Mouse (Mus musculus): ENCODE measurements around the gene Galt. TPM values are rescaled to one million over a fixed set of nuclear protein-coding genes. Genes with fewer than 3 reads are reported as not detected.
A peak's percentile ranks its signal among the peaks of the same experiment; 100 is the strongest.
"Not testable (repeated sequence)": the region's sequence is repeated elsewhere in the genome, so short reads cannot be mapped to it uniquely, and the experiment has no call there.

The Galt gene
- polyA plus RNA-seq, 1 experiment from 2014 or later, result 61.9 TPM

- Histone ChIP-seq H3K27me3 (ENCODE audit: insufficient read depth, low read length) (no peaks in the 10 kb centered on the region), H3K4me2 (replicated peaks; ENCODE audit: low read depth, low read length) (no peak overlapping the region), H3K9ac (replicated peaks; ENCODE audit: low read length) (no peak overlapping the region), H3K27ac (ENCODE audit: low read length) (peak overlapping the region; percentile 2; the same call in 1 of the 2 replicates), H3K36me3 (ENCODE audit: insufficient read depth, low read length) (no peaks in the 10 kb centered on the region), H3K9me3 (ENCODE audit: low read length) (no peaks in the 10 kb centered on the region), H3K4me3 (ENCODE audit: low read length) (no peak overlapping the region), H3K4me1 (ENCODE audit: insufficient read depth, low read length) (peaks cover 49% of the 10 kb centered on the region)
- ATAC-seq (ENCODE audit: low FRiP score, low TSS enrichment), result no peak
- 88% methylated on average over 4 of the region's 4 CpGs for WGBS
Observed at GRCm38 (mm10) chr4:41758701-41759100, 3.7 kb downstream of the Galt start.

- ATAC-seq (ENCODE audit: low FRiP score, low TSS enrichment), result no peak
- H3K9me3 ChIP-seq (ENCODE audit: low read length), result no peaks in the 10 kb centered on the region
- no peaks in the 10 kb centered on the region for H3K36me3 ChIP-seq (ENCODE audit: insufficient read depth, low read length)
- H3K9ac ChIP-seq (replicated peaks; ENCODE audit: low read length), result no peak overlapping the region
- H3K4me1 ChIP-seq (ENCODE audit: insufficient read depth, low read length), result peaks cover 49% of the 10 kb centered on the region
- H3K4me3 ChIP-seq (ENCODE audit: low read length), result no peak overlapping the region
- peak overlapping the region; percentile 92; the same call in 1 of the 2 replicates for H3K27ac ChIP-seq (ENCODE audit: low read length)
- no peaks in the 10 kb centered on the region for H3K27me3 ChIP-seq (ENCODE audit: insufficient read depth, low read length)
- 76% methylated on average over 9 of the region's 9 CpGs for WGBS
- no peak overlapping the region for H3K4me2 ChIP-seq (replicated peaks; ENCODE audit: low read depth, low read length)
Observed at GRCm38 (mm10) chr4:41759206-41759605, 4.2 kb downstream of the Galt start.

- 36% methylated on average over 6 of the region's 6 CpGs for WGBS
- peak overlapping the region; percentile 65 for H3K4me2 ChIP-seq (replicated peaks; ENCODE audit: low read depth, low read length)
- peaks cover 47% of the 10 kb centered on the region for H3K4me1 ChIP-seq (ENCODE audit: insufficient read depth, low read length)
- no peak for ATAC-seq (ENCODE audit: low FRiP score, low TSS enrichment)
- H3K4me3 ChIP-seq (ENCODE audit: low read length), result peak overlapping the region; percentile 52
- peak overlapping the region; percentile 92 for H3K27ac ChIP-seq (ENCODE audit: low read length)
- H3K9ac ChIP-seq (replicated peaks; ENCODE audit: low read length), result peak overlapping the region; percentile 71
- no peaks in the 10 kb centered on the region for H3K27me3 ChIP-seq (ENCODE audit: insufficient read depth, low read length)
- no peaks in the 10 kb centered on the region for H3K9me3 ChIP-seq (ENCODE audit: low read length)
- no peaks in the 10 kb centered on the region for H3K36me3 ChIP-seq (ENCODE audit: insufficient read depth, low read length)
Observed at GRCm38 (mm10) chr4:41759656-41760287, 4.7 kb downstream of the Galt start.

GRCm38 (mm10) chr4:41760288-41760721, 5.3 kb downstream of the Galt start:
- Histone ChIP-seq H3K4me3 (ENCODE audit: low read length) (peak overlapping the region; percentile 52), H3K36me3 (ENCODE audit: insufficient read depth, low read length) (no peaks in the 10 kb centered on the region), H3K27ac (ENCODE audit: low read length) (peak overlapping the region; percentile 92), H3K27me3 (ENCODE audit: insufficient read depth, low read length) (no peaks in the 10 kb centered on the region), H3K9ac (replicated peaks; ENCODE audit: low read length) (peak overlapping the region; percentile 71), H3K9me3 (ENCODE audit: low read length) (no peaks in the 10 kb centered on the region), H3K4me1 (ENCODE audit: insufficient read depth, low read length) (peaks cover 44% of the 10 kb centered on the region), H3K4me2 (replicated peaks; ENCODE audit: low read depth, low read length) (peak overlapping the region; percentile 65)
- peak; percentile 93 for ATAC-seq (ENCODE audit: low FRiP score, low TSS enrichment)
- 1% methylated on average over 15 of the region's 15 CpGs for WGBS

GRCm38 (mm10) chr4:41760911-41761310, 5.9 kb downstream of the Galt start:
- peaks cover 44% of the 10 kb centered on the region for H3K4me1 ChIP-seq (ENCODE audit: insufficient read depth, low read length)
- peak; percentile 19 for ATAC-seq (ENCODE audit: low FRiP score, low TSS enrichment)
- WGBS, result 63% methylated on average over 4 of the region's 4 CpGs

GRCm38 (mm10) chr4:41761680-41762079, 6.7 kb downstream of the Galt start:
- Histone ChIP-seq H3K4me3 (ENCODE audit: low read length) (peak overlapping the region; percentile 52), H3K9me3 (ENCODE audit: low read length) (no peaks in the 10 kb centered on the region), H3K27ac (ENCODE audit: low read length) (peak overlapping the region; percentile 92), H3K27me3 (ENCODE audit: insufficient read depth, low read length) (no peaks in the 10 kb centered on the region), H3K9ac (replicated peaks; ENCODE audit: low read length) (peak overlapping the region; percentile 71), H3K36me3 (ENCODE audit: insufficient read depth, low read length) (no peaks in the 10 kb centered on the region), H3K4me2 (replicated peaks; ENCODE audit: low read depth, low read length) (peak overlapping the region; percentile 65), H3K4me1 (ENCODE audit: insufficient read depth, low read length) (peaks cover 38% of the 10 kb centered on the region)
- ATAC-seq (ENCODE audit: low FRiP score, low TSS enrichment), result no peak

More at GRCm38 (mm10) chr4:41760911-41761310, 5.9 kb downstream of the Galt start:
- peak overlapping the region; percentile 65 for H3K4me2 ChIP-seq (replicated peaks; ENCODE audit: low read depth, low read length)
- H3K9ac ChIP-seq (replicated peaks; ENCODE audit: low read length), result peak overlapping the region; percentile 71
- H3K9me3 ChIP-seq (ENCODE audit: low read length), result no peaks in the 10 kb centered on the region
- peak overlapping the region; percentile 92 for H3K27ac ChIP-seq (ENCODE audit: low read length)
- H3K36me3 ChIP-seq (ENCODE audit: insufficient read depth, low read length), result no peaks in the 10 kb centered on the region
- peak overlapping the region; percentile 52 for H3K4me3 ChIP-seq (ENCODE audit: low read length)
- no peaks in the 10 kb centered on the region for H3K27me3 ChIP-seq (ENCODE audit: insufficient read depth, low read length)

- 31% methylated on average over 8 of the region's 8 CpGs for WGBS
- peaks cover 38% of the 10 kb centered on the region for H3K4me1 ChIP-seq (ENCODE audit: insufficient read depth, low read length)
- peak overlapping the region; percentile 71 for H3K9ac ChIP-seq (replicated peaks; ENCODE audit: low read length)
Observed at GRCm38 (mm10) chr4:41762099-41762687, 7.2 kb downstream of the Galt start.

GRCm38 (mm10) chr4:41762688-41763114, 7.7 kb downstream of the Galt start:
- not testable (repeated sequence) for H3K27me3 ChIP-seq (ENCODE audit: insufficient read depth, low read length); ATAC-seq (ENCODE audit: low FRiP score, low TSS enrichment); H3K36me3 ChIP-seq (ENCODE audit: insufficient read depth, low read length); H3K9me3 ChIP-seq (ENCODE audit: low read length)
- WGBS, result 34% methylated on average over 8 of the region's 8 CpGs
- H3K4me3 ChIP-seq (ENCODE audit: low read length), result peak overlapping the region; percentile 52
- peaks cover 37% of the 10 kb centered on the region for H3K4me1 ChIP-seq (ENCODE audit: insufficient read depth, low read length)
- H3K4me2 ChIP-seq (replicated peaks; ENCODE audit: low read depth, low read length), result peak overlapping the region; percentile 65
- peak overlapping the region; percentile 71 for H3K9ac ChIP-seq (replicated peaks; ENCODE audit: low read length)
- peak overlapping the region; percentile 92 for H3K27ac ChIP-seq (ENCODE audit: low read length)

More at GRCm38 (mm10) chr4:41762099-41762687, 7.2 kb downstream of the Galt start:
- Histone ChIP-seq H3K36me3 (ENCODE audit: insufficient read depth, low read length) (no peaks in the 10 kb centered on the region), H3K9me3 (ENCODE audit: low read length) (no peaks in the 10 kb centered on the region), H3K27ac (ENCODE audit: low read length) (peak overlapping the region; percentile 92), H3K4me3 (ENCODE audit: low read length) (peak overlapping the region; percentile 52), H3K4me2 (replicated peaks; ENCODE audit: low read depth, low read length) (peak overlapping the region; percentile 65), H3K27me3 (ENCODE audit: insufficient read depth, low read length) (no peaks in the 10 kb centered on the region)
- peak; percentile 60 for ATAC-seq (ENCODE audit: low FRiP score, low TSS enrichment)

- H3K27me3 ChIP-seq (ENCODE audit: insufficient read depth, low read length); H3K9me3 ChIP-seq (ENCODE audit: low read length); H3K4me3 ChIP-seq (ENCODE audit: low read length); H3K36me3 ChIP-seq (ENCODE audit: insufficient read depth, low read length); H3K9ac ChIP-seq (replicated peaks; ENCODE audit: low read length); ATAC-seq (ENCODE audit: low FRiP score, low TSS enrichment); H3K27ac ChIP-seq (ENCODE audit: low read length): not testable (repeated sequence)
- 81% methylated on average over 3 of the region's 6 CpGs for WGBS
- H3K4me1 ChIP-seq (ENCODE audit: insufficient read depth, low read length), result peaks cover 32% of the 10 kb centered on the region
- peak overlapping the region; percentile 65; the same call in 1 of the 2 replicates for H3K4me2 ChIP-seq (replicated peaks; ENCODE audit: low read depth, low read length)
Observed at GRCm38 (mm10) chr4:41763176-41763575, 8.1 kb downstream of the Galt start.

GRCm38 (mm10) chr4:41767301-41767700, 12.3 kb downstream of the Galt start:
- 82% methylated on average over 10 of the region's 10 CpGs for WGBS
- not testable (repeated sequence) for H3K27ac ChIP-seq (ENCODE audit: low read length); H3K27me3 ChIP-seq (ENCODE audit: insufficient read depth, low read length); H3K4me1 ChIP-seq (ENCODE audit: insufficient read depth, low read length); ATAC-seq (ENCODE audit: low FRiP score, low TSS enrichment); H3K9me3 ChIP-seq (ENCODE audit: low read length); H3K9ac ChIP-seq (replicated peaks; ENCODE audit: low read length); H3K4me2 ChIP-seq (replicated peaks; ENCODE audit: low read depth, low read length); H3K36me3 ChIP-seq (ENCODE audit: insufficient read depth, low read length); H3K4me3 ChIP-seq (ENCODE audit: low read length)
